Mouse (Mus musculus): ENCODE results near the gene Emc8.

Emc8 gene

DNA sequence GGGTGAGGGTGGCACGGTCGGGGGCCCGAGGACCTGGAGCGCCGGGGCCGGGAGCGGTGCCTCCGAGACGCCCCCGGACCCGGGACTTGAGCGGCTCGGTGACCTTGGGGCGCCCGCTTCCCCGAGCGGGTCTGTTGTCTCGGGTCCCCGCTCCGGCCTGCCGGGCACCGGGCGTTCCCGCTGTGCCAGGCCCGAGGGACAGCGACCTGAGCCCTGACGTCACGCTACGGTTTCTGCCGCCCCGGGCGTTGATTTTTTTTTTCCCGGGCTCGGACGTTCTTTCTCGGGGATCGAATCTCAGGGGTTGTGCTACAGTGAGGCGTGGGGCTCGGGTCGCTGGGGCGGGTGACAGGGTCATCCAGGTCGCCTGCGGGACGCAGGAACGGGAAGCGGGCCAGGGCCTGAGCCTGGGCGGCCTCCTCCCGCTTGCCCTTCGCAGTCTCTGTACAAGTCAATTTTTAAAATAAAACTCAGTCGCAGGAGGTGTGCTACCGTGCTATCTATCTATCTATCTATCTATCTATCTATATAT, at the start of gene Emc8:
TSS of gene Emc8 (minus strand) at position 200 of the 532 bp plus-strand sequence.
- DNase-seq (ENCODE audit: low read depth, low spot score) = no peak

- no peak for DNase-seq (ENCODE audit: low read depth, low spot score)
Observed at GRCm38 (mm10) chr8:120715996-120716680, 47.8 kb upstream of the Emc8 start.

DNA sequence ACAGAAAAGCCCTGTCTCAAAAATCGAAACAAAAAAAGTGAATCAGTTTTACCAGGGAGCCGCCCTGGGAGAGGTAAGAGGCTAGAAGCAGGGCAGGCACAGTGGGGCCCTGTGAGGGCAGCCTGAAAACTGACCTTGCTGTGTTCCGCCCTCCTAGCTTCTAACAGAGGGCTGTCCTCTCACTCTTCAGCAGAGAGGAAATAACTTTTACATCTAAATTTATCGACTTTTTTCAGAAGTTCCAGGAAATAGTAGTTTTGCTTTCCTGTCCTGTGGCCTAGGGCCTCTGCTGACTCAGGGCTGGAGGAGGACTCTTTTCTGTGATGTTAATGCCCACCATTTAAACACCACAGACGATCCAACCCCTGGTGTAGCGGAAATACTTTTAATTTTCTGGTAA, 46.8 kb upstream of the Emc8 start:
- no peak for DNase-seq (ENCODE audit: low read depth, low spot score)

DNA sequence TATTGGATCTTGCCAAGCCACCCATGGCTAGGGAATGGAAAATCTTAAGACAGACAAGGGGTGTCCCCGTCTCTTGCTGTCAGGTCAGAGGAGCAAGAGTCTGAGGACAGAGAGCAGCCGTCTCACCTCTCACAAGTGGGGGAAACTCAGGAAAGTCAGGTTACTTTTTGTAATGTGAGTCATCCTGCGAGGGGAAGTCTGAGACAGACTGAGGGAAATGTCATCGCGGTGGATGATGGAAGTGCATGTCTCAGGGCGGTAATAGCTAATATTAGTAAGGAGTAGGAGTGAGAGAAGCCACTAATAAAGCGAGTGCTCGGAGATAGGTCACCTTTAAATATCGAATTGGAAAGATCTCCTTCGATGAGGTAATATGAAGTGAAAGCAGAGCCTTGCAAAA, 40.8 kb upstream of the Emc8 start:
- DNase-seq (ENCODE audit: low read depth, low spot score) = no peak

GRCm38 (mm10) chr8:120706193-120706592, 37.8 kb upstream of the Emc8 start:
- DNase-seq (ENCODE audit: low read depth, low spot score) = no peak

- peak; percentile 35 for DNase-seq (ENCODE audit: low read depth, low spot score)
Observed at GRCm38 (mm10) chr8:120705163-120705562, 36.8 kb upstream of the Emc8 start.

- DNase-seq (ENCODE audit: low read depth, low spot score) = no peak
Observed at GRCm38 (mm10) chr8:120704203-120704602, 35.8 kb upstream of the Emc8 start.

DNA sequence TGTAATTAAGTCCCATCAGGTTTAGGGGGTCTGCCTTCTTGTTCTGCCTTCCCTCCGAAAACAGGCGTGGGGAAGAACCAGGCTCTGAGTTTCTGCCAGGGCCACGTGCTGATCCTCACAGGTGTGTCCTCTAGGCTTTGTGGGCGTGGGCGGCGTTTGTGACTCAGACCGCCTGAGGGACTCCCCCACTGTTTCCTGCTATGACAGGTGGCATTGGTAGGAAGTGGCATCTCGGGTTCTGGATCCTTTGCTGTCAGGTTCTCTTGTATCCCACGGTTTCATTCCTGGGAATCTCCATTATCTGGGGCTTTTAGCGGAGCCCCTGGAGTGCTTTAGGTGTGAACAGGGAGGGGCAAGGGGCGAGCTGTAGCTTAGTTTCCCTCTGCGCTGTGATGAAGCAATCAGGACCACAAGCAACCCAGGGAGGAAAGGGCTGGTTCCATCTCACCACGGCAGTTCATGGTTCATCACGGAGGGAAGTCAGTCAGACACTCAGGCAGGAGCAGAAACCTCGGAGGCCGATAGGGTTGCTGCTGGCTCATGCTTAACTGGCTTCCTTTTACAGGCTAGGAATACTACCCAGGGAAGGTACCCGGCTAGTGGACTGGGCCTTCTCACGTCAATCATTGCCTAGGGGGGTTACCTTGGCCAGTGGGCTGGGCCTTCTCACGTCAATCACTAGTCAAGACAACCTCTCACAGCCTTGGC, 33.5 kb upstream of the Emc8 start:
- DNase-seq (ENCODE audit: low read depth, low spot score) = no peak

DNA sequence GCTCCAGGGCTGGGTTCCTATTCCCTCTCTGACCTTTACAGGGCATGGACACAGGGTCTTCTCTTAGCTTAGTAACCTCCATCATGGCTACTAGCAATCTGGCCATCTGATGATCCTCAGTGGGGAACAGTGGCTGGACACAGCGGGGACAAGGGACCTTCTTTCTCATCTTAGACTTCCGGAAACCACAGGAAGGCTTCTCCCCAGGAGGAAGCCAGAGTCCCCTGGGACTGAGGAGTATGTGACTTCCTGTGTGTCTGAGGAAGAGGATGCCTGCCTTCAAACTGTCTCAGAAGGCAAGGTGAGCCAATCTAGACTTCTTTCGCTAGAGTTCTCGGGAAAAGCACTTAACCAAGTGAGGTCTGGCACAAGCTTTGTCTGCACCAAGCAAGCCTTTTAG, 31.7 kb upstream of the Emc8 start:
- DNase-seq (ENCODE audit: low read depth, low spot score) = no peak

DNA sequence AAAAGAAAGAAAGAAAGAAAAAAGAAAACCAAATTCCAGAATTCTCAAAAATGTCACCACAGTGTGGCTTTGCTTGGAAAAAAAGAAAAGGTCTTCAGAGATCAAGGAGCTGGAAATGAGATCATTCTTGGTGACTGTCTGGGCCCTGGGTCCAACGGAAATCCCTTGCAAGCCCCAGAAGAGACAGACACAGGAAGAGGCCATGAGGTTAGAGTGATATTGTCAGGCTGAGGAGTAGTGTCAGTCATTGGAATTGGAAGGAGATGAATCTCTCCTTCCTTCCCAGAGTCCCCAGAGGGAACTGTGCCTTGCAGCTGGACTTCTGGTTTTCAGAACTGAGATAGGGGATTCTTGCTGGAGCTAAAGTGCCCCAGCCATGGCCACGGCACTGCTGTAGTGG, 31.2 kb upstream of the Emc8 start:
- no peak for DNase-seq (ENCODE audit: low read depth, low spot score)

DNA sequence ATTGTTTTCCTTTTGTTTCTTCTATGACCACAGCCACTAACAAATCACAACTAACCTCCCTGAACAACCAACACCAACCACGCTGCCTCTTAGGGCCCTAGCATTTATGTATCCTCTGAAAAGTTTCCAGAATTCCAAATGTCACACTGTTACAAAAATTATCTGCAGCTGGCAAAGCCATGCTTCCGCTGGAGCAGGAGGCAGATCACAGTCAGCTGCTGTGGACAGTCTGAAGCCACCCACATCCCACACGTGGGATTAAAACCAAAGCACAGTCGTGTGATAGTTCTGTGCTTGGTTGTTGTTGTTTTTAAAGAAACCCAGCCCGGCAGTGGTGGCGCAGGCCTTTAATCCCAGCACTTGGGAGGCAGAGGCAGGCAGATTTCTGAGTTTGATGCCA, 30.7 kb upstream of the Emc8 start:
- no peak for DNase-seq (ENCODE audit: low read depth, low spot score)

GRCm38 (mm10) chr8:120698426-120698825, 30.1 kb upstream of the Emc8 start:
- no peak for DNase-seq (ENCODE audit: low read depth, low spot score)

GRCm38 (mm10) chr8:120697979-120698272, 29.6 kb upstream of the Emc8 start:
- DNase-seq (ENCODE audit: low read depth, low spot score) = peak; percentile 72

DNA sequence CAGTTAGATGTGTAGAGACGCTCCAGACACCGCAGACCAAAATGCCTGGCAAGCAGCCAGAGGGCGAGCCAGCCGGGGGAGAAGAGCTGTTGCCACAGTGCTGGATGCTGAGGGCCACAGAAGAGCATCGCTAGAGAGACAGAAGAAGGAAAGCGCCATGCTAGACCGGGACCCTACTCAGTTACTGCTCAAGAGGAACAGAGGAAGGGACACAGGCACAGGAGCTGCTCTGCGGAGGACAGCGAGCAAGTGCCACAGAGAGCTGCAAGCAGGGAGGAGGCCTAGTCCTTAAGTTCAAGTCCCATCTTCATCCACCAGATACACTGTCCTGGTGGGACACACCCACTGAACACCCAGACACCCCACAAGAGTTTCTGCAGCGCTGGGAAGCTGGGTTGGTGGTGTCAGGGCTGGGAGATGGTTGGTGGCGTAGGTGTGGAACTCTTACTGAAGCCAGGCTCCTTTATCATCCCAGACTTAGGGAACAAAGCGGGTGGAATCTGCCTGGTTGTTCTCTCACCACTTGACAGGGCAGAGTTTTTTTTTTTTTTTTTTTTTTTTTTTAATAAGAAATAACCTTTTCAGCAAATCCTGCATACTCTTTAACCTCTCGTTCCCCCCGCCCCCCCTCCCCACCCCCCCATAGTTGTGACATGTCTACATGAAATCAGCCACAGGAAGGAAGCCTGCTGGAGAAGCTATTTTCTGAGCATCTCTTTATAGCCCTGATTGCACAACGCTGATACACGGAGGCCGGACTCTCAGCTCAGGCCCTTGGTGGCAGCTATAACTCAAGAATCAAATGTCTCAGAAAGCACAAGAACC, 29.0 kb upstream of the Emc8 start:
- no peak for DNase-seq (ENCODE audit: low read depth, low spot score)

DNA sequence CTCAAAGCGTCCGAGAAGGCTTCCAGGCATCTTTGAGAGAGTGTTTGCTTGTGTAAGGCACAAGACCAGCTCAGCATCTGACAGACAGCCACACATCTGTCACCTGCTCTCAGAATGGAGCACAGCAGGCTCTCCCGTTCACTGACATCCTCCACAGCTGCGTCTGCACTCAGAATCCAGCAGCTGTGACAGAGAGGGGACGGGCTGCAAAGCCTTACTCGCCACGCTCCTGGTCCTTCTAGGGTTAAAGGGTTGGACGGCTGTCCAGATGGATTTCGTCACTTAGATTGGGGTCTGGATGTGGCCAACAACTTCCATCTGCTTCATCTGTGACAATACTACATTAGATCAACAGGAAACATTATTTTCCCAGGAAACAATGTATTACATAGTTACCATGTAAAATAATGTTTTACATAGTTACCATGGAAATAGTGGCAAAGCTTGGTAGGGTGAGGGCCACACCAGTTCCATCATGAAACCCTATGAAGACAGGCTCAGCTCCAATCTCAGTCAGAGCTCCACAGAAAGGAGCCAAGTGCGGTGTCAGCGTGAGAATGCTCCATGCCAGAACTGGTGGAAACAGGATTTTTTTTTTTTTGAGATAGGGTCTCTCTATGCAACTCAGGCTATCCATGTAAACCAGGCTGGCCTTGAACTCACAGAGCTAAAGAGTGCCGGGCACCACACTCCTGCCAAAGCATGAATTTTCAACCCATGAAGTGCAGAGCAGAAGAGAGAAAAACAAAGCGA, 28.2 kb upstream of the Emc8 start:
- DNase-seq (ENCODE audit: low read depth, low spot score) = no peak

DNA sequence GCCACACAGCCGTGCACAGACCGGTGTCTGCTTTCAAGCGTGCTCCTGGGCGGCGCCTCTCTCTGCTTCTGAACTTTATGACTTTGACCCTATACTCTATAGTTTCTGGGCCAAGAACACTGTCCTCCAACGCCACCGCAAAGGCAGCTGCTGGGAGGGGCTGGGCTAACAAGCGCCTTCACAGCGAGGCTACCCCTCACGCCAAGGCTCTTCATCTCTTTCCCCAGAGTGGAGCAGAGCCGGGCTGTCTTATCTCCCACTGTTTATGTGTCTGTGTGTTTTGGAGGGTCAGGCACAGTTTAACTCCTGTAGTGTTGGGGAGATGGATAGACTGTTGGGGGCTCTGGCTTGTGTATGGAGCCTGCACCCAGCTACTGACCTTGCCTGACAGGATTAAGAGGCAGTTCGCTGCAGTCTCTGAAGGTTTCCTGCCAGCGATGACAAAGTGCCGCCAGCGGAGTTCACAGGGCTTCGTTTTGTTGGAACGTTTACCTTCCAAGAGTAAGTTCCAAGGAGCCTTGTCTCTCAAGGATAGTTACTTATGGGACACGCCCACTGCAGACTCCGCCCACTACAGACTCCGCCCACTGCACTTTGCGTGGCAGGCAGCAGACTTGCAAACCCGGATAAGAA, 25.6 kb upstream of the Emc8 start:
- DNase-seq (ENCODE audit: low read depth, low spot score) = peak; percentile 91

- no peak for DNase-seq (ENCODE audit: low read depth, low spot score)
Observed at GRCm38 (mm10) chr8:120692934-120693333, 24.6 kb upstream of the Emc8 start.

DNA sequence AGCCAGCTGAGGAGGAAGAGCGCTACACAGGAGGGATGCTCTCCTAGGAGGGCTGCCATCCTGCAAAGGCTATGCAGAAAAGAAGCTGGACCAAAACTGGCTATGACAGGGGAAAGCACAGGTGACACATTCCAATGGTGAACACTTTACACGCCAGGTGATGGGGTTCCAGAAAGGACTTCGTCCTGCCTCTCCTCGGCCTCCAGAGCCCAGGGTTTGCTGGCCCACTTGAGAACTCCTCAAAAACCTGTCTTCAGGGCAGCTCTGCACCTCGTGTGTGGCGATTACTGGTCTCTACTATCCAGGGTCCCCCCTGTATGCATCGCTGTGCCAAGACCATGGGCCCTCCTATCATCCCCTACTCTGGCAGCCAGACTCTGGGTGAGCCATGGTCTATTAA, 20.1 kb upstream of the Emc8 start:
- DNase-seq (ENCODE audit: low read depth, low spot score) = no peak

- no peak for DNase-seq (ENCODE audit: low read depth, low spot score)
Observed at GRCm38 (mm10) chr8:120687786-120688185, 19.4 kb upstream of the Emc8 start.

- DNase-seq (ENCODE audit: low read depth, low spot score) = no peak
Observed at GRCm38 (mm10) chr8:120686576-120686975, 18.2 kb upstream of the Emc8 start.

DNA sequence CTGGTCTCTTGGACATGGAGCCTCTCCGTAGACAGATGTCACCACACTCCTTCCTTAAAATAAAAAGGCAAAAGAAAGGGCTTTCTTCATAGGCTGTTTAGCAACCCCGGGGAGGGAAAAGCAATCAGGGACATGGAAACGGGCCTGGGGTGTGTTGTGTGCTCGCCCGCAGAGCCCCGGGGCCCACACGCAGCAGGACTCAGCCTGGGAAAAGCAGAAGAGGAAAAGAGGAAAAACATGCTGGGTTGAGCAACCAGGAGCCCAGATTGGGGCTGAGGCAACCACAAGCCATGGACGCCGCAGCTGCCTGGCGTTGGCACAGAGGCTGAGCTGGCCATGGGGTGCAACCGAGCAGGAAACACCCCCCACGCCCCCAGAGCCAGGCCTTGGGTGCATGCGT, 17.7 kb upstream of the Emc8 start:
- DNase-seq (ENCODE audit: low read depth, low spot score) = no peak

Data from ES-CJ7 (cell line).